Mouse (Mus musculus) cerebral cortex, adult 2 months (tissue): ENCODE data around the gene Wnt6.

Source experiments
- WGBS: fragments of 180-500 bp; shearing (Covaris S2); methylation state at CpG from one replicate; pipeline ENCODE4 v1.1.7; 2018; 5-methylcytosine and 5-hydroxymethylcytosine counted together

Gene Wnt6

GRCm38 (mm10) chr1:74771845-74771930 lies at the start of gene Wnt6:
TSS of gene Wnt6 (plus strand) at chr1:74771892.
- 5% methylated on average over 7 of the region's 8 CpGs for WGBS

- WGBS = 77% methylated on average over 2 of the region's 2 CpGs
These were observed 47.9 kb upstream of the Wnt6 start for GRCm38 (mm10) chr1:74723748-74724147.

- 63% methylated on average over 5 of the region's 5 CpGs for WGBS
These were observed 45.6 kb upstream of the Wnt6 start for GRCm38 (mm10) chr1:74726114-74726513.

- 58% methylated on average over 5 of the region's 5 CpGs for WGBS
These were observed 45.0 kb upstream of the Wnt6 start for GRCm38 (mm10) chr1:74726674-74727073.

- 87% methylated on average over 8 of the region's 8 CpGs for WGBS
These were observed 43.2 kb upstream of the Wnt6 start for GRCm38 (mm10) chr1:74728446-74728845.

GRCm38 (mm10) chr1:74736977-74737376 lies 34.7 kb upstream of the Wnt6 start:
- WGBS = 94% methylated on average over 12 of the region's 12 CpGs

GRCm38 (mm10) chr1:74737500-74737899 lies 34.2 kb upstream of the Wnt6 start:
- WGBS = 89% methylated on average over 7 of the region's 7 CpGs

GRCm38 (mm10) chr1:74740846-74741245 lies 30.8 kb upstream of the Wnt6 start:
- WGBS = 89% methylated on average over 7 of the region's 7 CpGs

GRCm38 (mm10) chr1:74747335-74747734 lies 24.4 kb upstream of the Wnt6 start:
- 81% methylated on average over 5 of the region's 5 CpGs for WGBS

- 9% methylated on average over 30 of the region's 30 CpGs for WGBS
These were observed 22.9 kb upstream of the Wnt6 start, which contains the start of gene Prkag3 for GRCm38 (mm10) chr1:74748643-74749271. TSS of gene Prkag3 (minus strand) at chr1:74749221.

GRCm38 (mm10) chr1:74749301-74749700 lies 22.4 kb upstream of the Wnt6 start:
- WGBS = 46% methylated on average over 7 of the region's 7 CpGs

GRCm38 (mm10) chr1:74750683-74751082 lies 21.0 kb upstream of the Wnt6 start:
- WGBS = 81% methylated on average over 4 of the region's 4 CpGs

GRCm38 (mm10) chr1:74752150-74752549 lies 19.5 kb upstream of the Wnt6 start:
- WGBS = 84% methylated on average over 8 of the region's 8 CpGs

- 98% methylated on average over 3 of the region's 3 CpGs for WGBS
These were observed 18.9 kb upstream of the Wnt6 start for GRCm38 (mm10) chr1:74752833-74753232.

GRCm38 (mm10) chr1:74753266-74753974 lies 18.3 kb upstream of the Wnt6 start:
- WGBS = 67% methylated on average over 8 of the region's 8 CpGs

GRCm38 (mm10) chr1:74754175-74754785 lies 17.4 kb upstream of the Wnt6 start:
- 80% methylated on average over 5 of the region's 5 CpGs for WGBS

GRCm38 (mm10) chr1:74759773-74760172 lies 11.9 kb upstream of the Wnt6 start:
- 29% methylated on average over 4 of the region's 4 CpGs for WGBS

- WGBS = 2% methylated on average over 6 of the region's 6 CpGs
These were observed 8.6 kb upstream of the Wnt6 start for GRCm38 (mm10) chr1:74763081-74763480.

- WGBS = 14% methylated on average over 35 of the region's 35 CpGs
These were observed 795 bp upstream of the Wnt6 start for GRCm38 (mm10) chr1:74770727-74771466.

GRCm38 (mm10) chr1:74771467-74771844 lies 236 bp upstream of the Wnt6 start:
- WGBS = 2% methylated on average over 25 of the region's 26 CpGs

- 2% methylated on average over 50 of the region's 51 CpGs for WGBS
These were observed 384 bp downstream of the Wnt6 start for GRCm38 (mm10) chr1:74771931-74772620.

- WGBS = 3% methylated on average over 15 of the region's 15 CpGs
These were observed 1.4 kb downstream of the Wnt6 start for GRCm38 (mm10) chr1:74773136-74773535.
